Comparison of ENCODE assay signal across 8 mouse cellular contexts in genomic region chr8:125759022-125759421, GRCm38 (mm10). TPM values are rescaled to one million over a fixed set of nuclear protein-coding genes. Genes with fewer than 3 reads are reported as not detected.
DNase-seq lines count a peak whose midpoint lies in the region; ATAC-seq lines count a peak whose summit lies in the region.

No protein-coding gene starts in this region.

- intact Hi-C loops in heart, postnatal 10 days (cut with DNase I) = no loop called here

- peak; percentile 62 for ATAC-seq in granulocyte monocyte progenitor cell, adult 5-6 weeks (replicated peaks; ENCODE audit: poor library complexity, severe bottlenecking)
- ATAC-seq in neutrophil, adult 5-6 weeks (ENCODE audit: extremely low read depth, insufficient number of reproducible peaks, low FRiP score, poor library complexity, severe bottlenecking) = peak; percentile 45; the same call in 1 of the 2 replicates

- DNase-seq in heart, postnatal 10 days = peak; percentile 29 to 45
- DNase-seq in heart, adult 11 months = no peak
- peak; percentile 38 for DNase-seq in right cerebral cortex, postnatal 14 days
- no peak for DNase-seq in right cerebral cortex, postnatal 36 days (ENCODE audit: low spot score in 2 of 2)
- no peak for DNase-seq in adipocyte (ENCODE audit: low spot score)
- no peak for DNase-seq in layer of hippocampus, adult 8-10 months (ENCODE audit: low spot score in 2 of 2)

RNA-seq across cellular contexts. Expression of gene Ntpcr, which starts 29.3 kb away (rescaled TPM):
- 10 to 100 TPM; 16.6 to 19.5 TPM for total RNA-seq in heart, postnatal 10 days (2021)
- total RNA-seq in granulocyte monocyte progenitor cell, adult 5-6 weeks (2014; fragmentation: Nextera tagmentation) = 41.3 and 44.3 TPM in 2 replicates
- 41.6 and 43.7 TPM in 2 replicates for total RNA-seq in granulocyte monocyte progenitor cell, adult 5-6 weeks (2017)
- 9.1 and 10.0 TPM in 2 replicates for total RNA-seq in neutrophil, adult 5-6 weeks (2017)
- 10 to 100 TPM; 23.5 to 26.0 (median 24.0) TPM for total RNA-seq in layer of hippocampus, adult 8-10 months (2022)

Comparison
In these comparisons a context has a peak if more than half of its experiments do, and no peak if none do; other contexts are left out.
1. DNase-seq: peak in heart, postnatal 10 days (2 of 2) and right cerebral cortex, postnatal 14 days (single experiment); none in heart, adult 11 months (single experiment), right cerebral cortex, postnatal 36 days (0 of 2), adipocyte (single experiment) and layer of hippocampus, adult 8-10 months (0 of 2).